Mouse (Mus musculus) cerebellum, adult (tissue): Measurements from ENCODE around the gene Tmem132c.

ENCODE experiments used
- ATAC-seq: cut with Nextera tagmentation; 2 replicates; pipeline ENCODE4 v1.9.2; 2017; ENCODE audit warnings: mild to moderate bottlenecking, moderate library complexity, mixed read lengths; ENCODE audit not compliant: insufficient number of reproducible peaks, low FRiP score, low TSS enrichment

Tmem132c gene

GRCm38 (mm10) chr5:127391187-127391586, 149.6 kb downstream of the Tmem132c start:
- no peak for ATAC-seq

- no peak for ATAC-seq
These were observed 155.3 kb downstream of the Tmem132c start for GRCm38 (mm10) chr5:127396889-127397288.

- no peak for ATAC-seq
These were observed 156.4 kb downstream of the Tmem132c start for GRCm38 (mm10) chr5:127398010-127398409.

GRCm38 (mm10) chr5:127405391-127406000, 163.9 kb downstream of the Tmem132c start:
- ATAC-seq = no peak

GRCm38 (mm10) chr5:127406014-127406655, 164.5 kb downstream of the Tmem132c start:
- ATAC-seq = no peak

- ATAC-seq = peak; percentile 56; the same call in 1 of the 2 replicates
These were observed 174.9 kb downstream of the Tmem132c start for GRCm38 (mm10) chr5:127416536-127416935.

- no peak for ATAC-seq
These were observed 182.3 kb downstream of the Tmem132c start for GRCm38 (mm10) chr5:127423936-127424335.

- ATAC-seq = no peak
These were observed 187.5 kb downstream of the Tmem132c start for GRCm38 (mm10) chr5:127429124-127429523.

GRCm38 (mm10) chr5:127431561-127431960, 190.0 kb downstream of the Tmem132c start:
- ATAC-seq = no peak

- ATAC-seq = peak; percentile 90
These were observed 195.2 kb downstream of the Tmem132c start for GRCm38 (mm10) chr5:127436836-127437235.

GRCm38 (mm10) chr5:127438639-127439038, 197.0 kb downstream of the Tmem132c start:
- no peak for ATAC-seq

GRCm38 (mm10) chr5:127441963-127442362, 200.4 kb downstream of the Tmem132c start:
- ATAC-seq = no peak

- ATAC-seq = no peak
These were observed 212.0 kb downstream of the Tmem132c start for GRCm38 (mm10) chr5:127453580-127453979.

GRCm38 (mm10) chr5:127454068-127454467, 212.5 kb downstream of the Tmem132c start:
- ATAC-seq = no peak

- ATAC-seq = no peak
These were observed 214.5 kb downstream of the Tmem132c start for GRCm38 (mm10) chr5:127456076-127456475.

GRCm38 (mm10) chr5:127468151-127468550, 226.5 kb downstream of the Tmem132c start:
- no peak for ATAC-seq

GRCm38 (mm10) chr5:127470351-127470750, 228.7 kb downstream of the Tmem132c start:
- ATAC-seq = no peak

GRCm38 (mm10) chr5:127471902-127472301, 230.3 kb downstream of the Tmem132c start:
- ATAC-seq = no peak

GRCm38 (mm10) chr5:127473706-127474105, 232.1 kb downstream of the Tmem132c start:
- ATAC-seq = no peak

- ATAC-seq = no peak
These were observed 233.2 kb downstream of the Tmem132c start for GRCm38 (mm10) chr5:127474856-127475255.

GRCm38 (mm10) chr5:127477790-127478189, 236.2 kb downstream of the Tmem132c start:
- ATAC-seq = no peak

GRCm38 (mm10) chr5:127478322-127478721, 236.7 kb downstream of the Tmem132c start:
- no peak for ATAC-seq
